Mouse (Mus musculus): ENCODE results near the gene 4933402N22Rik.
"Not testable (repeated sequence)": the region's sequence is repeated elsewhere in the genome, so short reads cannot be mapped to it uniquely, and the experiment has no call there.

4933402N22Rik gene

DNA sequence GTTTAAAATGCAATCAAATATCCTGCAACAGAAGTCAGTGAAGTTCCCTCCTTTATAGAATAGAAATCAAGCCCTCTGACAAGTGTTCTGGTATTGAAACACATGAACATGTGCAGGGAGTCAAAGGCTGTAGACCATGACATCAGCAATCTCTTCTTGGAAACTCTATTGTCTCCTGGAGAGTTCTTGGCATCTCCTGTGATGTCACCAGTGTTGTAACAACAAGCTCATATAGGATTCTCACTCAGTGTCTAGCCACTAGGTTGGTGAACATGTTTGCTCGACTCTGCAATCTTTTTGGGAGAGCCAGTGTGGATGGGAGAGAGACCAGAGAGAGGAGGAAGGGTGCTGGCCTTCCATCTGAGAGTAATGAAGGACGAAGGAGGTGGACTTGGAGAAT, at the start of gene 4933402N22Rik:
4933402N22Rik (plus strand) TSS at position 301 of the 400 bp plus-strand sequence.
- not testable (repeated sequence) for DNase-seq

DNA sequence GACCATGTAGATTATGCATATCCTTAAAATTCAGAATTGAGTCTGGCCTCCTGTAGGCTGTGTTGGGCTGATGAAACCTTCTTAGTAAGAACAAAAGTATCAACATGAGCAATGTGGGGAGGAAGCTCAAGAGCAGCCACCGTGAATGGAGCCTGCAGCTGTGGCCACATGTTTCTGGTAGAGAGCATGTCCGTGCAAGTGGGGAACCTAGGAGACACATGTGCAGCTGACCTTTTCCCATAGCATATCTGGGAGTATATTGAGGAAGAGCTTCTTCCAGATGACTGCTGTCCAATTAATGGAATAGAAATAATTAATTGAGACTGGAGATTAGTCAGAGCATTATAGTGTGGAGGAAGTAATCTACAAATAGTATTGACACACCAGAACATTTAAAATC, 5.9 kb downstream of the 4933402N22Rik start:
- not testable (repeated sequence) for DNase-seq

Data from layer of hippocampus, adult 9-11 months (tissue).